Mouse (Mus musculus) CD4-positive, CD25-positive, alpha-beta regulatory T cell (primary cell): ENCODE results near the gene Sftpd. TPM values are rescaled to one million over a fixed set of nuclear protein-coding genes. Genes with fewer than 3 reads are reported as not detected.

Experiments
- polyA plus RNA-seq: library from polyadenylated mRNA; unstranded; fragments of 100-300 nt; shearing (Covaris generic); gene quantifications from one replicate; pipeline ENCODE4 v1.2.1, GENCODE M21; 2017

Sftpd gene
- polyA plus RNA-seq, result not detected

DNA sequence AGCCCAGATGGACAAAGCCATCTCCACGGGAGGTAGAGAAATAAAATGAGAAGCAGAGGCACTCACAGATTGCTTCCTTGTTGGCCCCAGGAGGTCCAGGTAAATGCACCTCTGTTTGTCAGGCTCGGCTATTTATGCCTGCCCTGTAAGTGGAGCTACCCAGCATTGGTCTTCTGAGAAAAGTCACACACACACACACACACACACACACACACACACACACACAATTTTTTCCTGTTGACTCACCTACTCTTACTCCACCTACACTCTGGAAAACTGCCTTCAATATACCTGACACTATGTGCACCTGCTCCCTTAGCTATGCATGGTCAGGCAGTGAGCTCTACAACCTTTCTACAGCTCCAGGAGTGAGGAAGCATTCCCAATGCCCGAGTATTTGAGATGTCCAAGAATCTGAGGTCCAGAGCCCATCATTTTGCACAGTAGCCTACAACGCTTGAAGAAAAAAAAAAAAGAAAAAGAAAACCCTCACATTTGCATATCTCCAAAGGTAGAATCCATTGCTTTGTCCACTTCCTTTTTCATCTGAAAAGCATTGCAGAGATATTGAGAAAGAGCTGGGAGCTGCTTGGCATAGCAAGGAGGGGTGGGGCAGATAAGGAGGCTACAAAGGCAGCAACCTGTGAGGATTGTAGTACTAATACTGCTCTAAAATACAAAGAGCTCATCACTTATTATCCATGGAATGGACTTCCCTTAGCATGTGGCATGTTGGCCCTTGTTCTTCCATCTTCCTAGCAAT lies at the start of gene Sftpd:
TSS of gene Sftpd (minus strand) at position 91 of the 763 bp plus-strand sequence.

DNA sequence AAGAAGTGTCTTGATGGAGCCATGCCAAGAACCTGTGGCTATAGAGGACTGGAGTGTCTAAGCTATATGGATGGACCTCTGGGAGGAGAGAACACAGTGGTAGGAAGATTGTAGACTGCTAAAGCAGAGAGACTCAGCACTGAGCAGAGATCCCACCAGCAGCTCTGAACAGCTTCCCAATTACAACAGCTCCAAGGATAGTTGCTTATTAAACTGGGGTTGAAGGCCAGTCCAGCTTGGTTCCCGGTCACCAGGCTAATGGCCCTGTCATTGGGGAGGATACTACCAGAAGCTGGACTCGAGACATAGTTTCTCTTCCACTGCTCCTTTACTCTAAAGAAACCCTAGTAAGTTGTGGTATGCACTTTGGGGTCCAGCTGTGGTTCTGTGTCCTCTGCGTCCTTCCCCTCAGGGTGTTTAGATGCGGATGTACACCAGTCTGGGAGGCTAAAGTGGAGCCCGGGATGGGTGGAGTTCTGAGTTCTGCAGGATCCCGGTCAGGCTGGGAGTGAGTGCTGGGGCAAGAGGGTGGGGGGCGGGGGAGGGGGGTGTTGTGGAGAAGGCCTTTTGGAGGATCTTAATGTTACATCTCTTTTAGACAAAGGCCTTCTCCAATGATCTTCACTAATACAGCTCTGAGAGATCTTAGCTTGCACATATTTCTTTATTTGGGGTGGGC lies 33.6 kb downstream of the Sftpd start, which contains the start of gene Mbl1:
TSS of gene Mbl1 (plus strand) at position 239 of the 679 bp plus-strand sequence.

DNA sequence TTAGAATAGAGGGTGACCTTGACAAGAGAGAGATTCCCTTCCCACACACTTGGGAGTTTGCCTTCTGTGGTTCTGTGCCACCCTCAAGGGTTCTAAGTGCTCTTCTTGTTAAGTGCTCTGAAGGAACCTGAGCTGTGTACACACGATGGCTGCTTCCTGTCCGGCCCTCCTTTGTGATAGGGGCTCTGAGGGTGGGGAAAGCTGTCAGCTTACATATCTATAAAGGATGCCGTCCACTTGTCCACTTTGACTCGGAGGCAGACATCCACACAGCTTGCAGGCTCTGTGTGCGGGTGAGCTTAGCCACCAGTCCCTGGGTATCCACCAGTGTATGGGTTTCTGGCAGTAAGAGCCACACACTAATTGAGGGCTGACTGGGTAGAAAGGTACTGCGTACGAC lies 53.4 kb downstream of the Sftpd start, which contains the start of gene Sftpa1:
TSS of gene Sftpa1 (plus strand) at position 243 of the 400 bp plus-strand sequence.

Other genes starting within 250 kb of the Sftpd start
- gene Tspan14, start 218.3 kb downstream of the Sftpd start, polyA plus RNA-seq, result 96.8 TPM
- 9.5 TPM for gene Fam213a, start 171.4 kb downstream of the Sftpd start, polyA plus RNA-seq
- gene Dydc2, start 115.9 kb downstream of the Sftpd start, polyA plus RNA-seq, result not detected
- gene Dydc1, start 112.2 kb downstream of the Sftpd start, polyA plus RNA-seq, result not detected
- not detected for gene Mat1a, start 80.1 kb downstream of the Sftpd start, polyA plus RNA-seq
- not detected for gene Sftpa1, start 53.4 kb downstream of the Sftpd start, polyA plus RNA-seq
- gene Mbl1, start 33.7 kb downstream of the Sftpd start, polyA plus RNA-seq, result not detected
- gene Gm2832, start 93.7 kb upstream of the Sftpd start, polyA plus RNA-seq, result not detected
- gene Gm5798, start 163.5 kb upstream of the Sftpd start, polyA plus RNA-seq, result not detected
- gene Gm7945, start 201.2 kb upstream of the Sftpd start, polyA plus RNA-seq, result not detected
- gene Gm6482, start 223.1 kb upstream of the Sftpd start, polyA plus RNA-seq, result not detected